Mouse (Mus musculus): ENCODE data around the gene Nfkbie.

The Nfkbie gene

GRCm38 (mm10) chr17:45581567-45581983 lies 26.1 kb downstream of the Nfkbie start:
- DNase-seq (ENCODE audit: low read depth), result peak; percentile 93

GRCm38 (mm10) chr17:45582188-45582587 lies 26.7 kb downstream of the Nfkbie start:
- no peak for DNase-seq (ENCODE audit: low read depth)

GRCm38 (mm10) chr17:45582715-45583355 lies 27.3 kb downstream of the Nfkbie start:
- peak; percentile 66 for DNase-seq (ENCODE audit: low read depth)

GRCm38 (mm10) chr17:45584096-45584896 lies 28.8 kb downstream of the Nfkbie start:
- DNase-seq (ENCODE audit: low read depth), result no peak

- DNase-seq (ENCODE audit: low read depth), result peak; percentile 78
These were observed 29.6 kb downstream of the Nfkbie start for GRCm38 (mm10) chr17:45584939-45585678.

- DNase-seq (ENCODE audit: low read depth), result no peak
These were observed 30.4 kb downstream of the Nfkbie start for GRCm38 (mm10) chr17:45585725-45586448.

- DNase-seq (ENCODE audit: low read depth), result peak; percentile 41
These were observed 30.9 kb downstream of the Nfkbie start for GRCm38 (mm10) chr17:45586449-45586837.

GRCm38 (mm10) chr17:45588370-45588769 lies 32.9 kb downstream of the Nfkbie start:
- DNase-seq (ENCODE audit: low read depth), result no peak

- DNase-seq (ENCODE audit: low read depth), result no peak
These were observed 33.7 kb downstream of the Nfkbie start for GRCm38 (mm10) chr17:45589236-45589635.

GRCm38 (mm10) chr17:45589844-45590243 lies 34.3 kb downstream of the Nfkbie start:
- no peak for DNase-seq (ENCODE audit: low read depth)

- DNase-seq (ENCODE audit: low read depth), result no peak
These were observed 34.9 kb downstream of the Nfkbie start for GRCm38 (mm10) chr17:45590410-45590809.

- DNase-seq (ENCODE audit: low read depth), result peak; percentile 4
These were observed 36.5 kb downstream of the Nfkbie start for GRCm38 (mm10) chr17:45591701-45592605.

GRCm38 (mm10) chr17:45592606-45593431 lies 37.3 kb downstream of the Nfkbie start:
- no peak for DNase-seq (ENCODE audit: low read depth)

GRCm38 (mm10) chr17:45593479-45593878 lies 38.0 kb downstream of the Nfkbie start:
- no peak for DNase-seq (ENCODE audit: low read depth)

GRCm38 (mm10) chr17:45594195-45594594 lies 38.7 kb downstream of the Nfkbie start:
- DNase-seq (ENCODE audit: low read depth), result no peak

GRCm38 (mm10) chr17:45594881-45595735 lies 39.6 kb downstream of the Nfkbie start:
- peak; percentile 76 for DNase-seq (ENCODE audit: low read depth)

- peak; percentile 34 for DNase-seq (ENCODE audit: low read depth)
These were observed 40.4 kb downstream of the Nfkbie start for GRCm38 (mm10) chr17:45595736-45596390.

- DNase-seq (ENCODE audit: low read depth), result peak; percentile 56
These were observed 41.3 kb downstream of the Nfkbie start for GRCm38 (mm10) chr17:45596631-45597396.

Measured in naive thymus-derived CD4-positive, alpha-beta T cell, adult 2 months (primary cell).